Mouse (Mus musculus): ENCODE measurements around the gene Rbm4b.
A peak's percentile ranks its signal among the peaks of the same experiment; 100 is the strongest.

The Rbm4b gene

GRCm38 (mm10) chr19:4756193-4756911 is at the start of gene Rbm4b:
Rbm4b (plus strand) TSS chr19:4756497.
- peak; percentile 97 for DNase-seq

GRCm38 (mm10) chr19:4708765-4709164 is 47.5 kb upstream of the Rbm4b start:
- DNase-seq: no peak

- peak; percentile 69 for DNase-seq
Measured at GRCm38 (mm10) chr19:4711098-4711600, 45.1 kb upstream of the Rbm4b start, which contains the start of gene Sptbn2. Sptbn2 (plus strand) TSS chr19:4711167.

GRCm38 (mm10) chr19:4711601-4712155 is 44.6 kb upstream of the Rbm4b start:
- DNase-seq: peak; percentile 78

DNA sequence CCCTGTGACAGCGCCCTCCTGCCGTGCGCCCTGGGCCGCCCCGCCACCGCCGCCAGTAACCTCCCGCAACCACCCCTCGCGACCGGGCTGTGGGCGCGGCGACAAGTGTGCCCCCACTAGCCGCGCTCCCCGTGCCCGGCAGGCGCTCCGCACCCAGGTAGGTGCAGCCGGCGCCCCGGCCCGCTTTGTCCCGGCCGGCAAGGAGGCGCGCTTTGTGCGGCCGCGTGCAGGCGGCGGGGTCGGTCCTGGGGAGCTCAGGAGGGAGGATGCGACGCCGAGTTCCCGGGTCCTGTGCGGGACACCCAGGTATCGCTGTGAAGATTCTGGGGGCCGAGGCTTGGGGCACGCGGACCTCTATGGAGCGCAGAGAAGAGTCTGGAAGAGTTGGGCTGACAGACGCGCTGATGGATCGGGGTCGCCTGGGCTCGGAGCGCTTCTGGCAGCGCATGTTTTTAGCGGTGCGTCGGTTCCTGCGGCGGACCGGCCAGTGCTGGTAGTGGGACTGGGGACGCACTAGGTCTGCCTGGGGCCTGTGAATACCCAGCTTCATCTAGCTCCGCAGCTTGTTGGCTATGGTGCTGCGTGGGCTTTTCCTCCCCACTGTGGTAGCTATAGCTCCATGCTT is 44.0 kb upstream of the Rbm4b start:
- DNase-seq: no peak

- no peak for DNase-seq
Measured at GRCm38 (mm10) chr19:4712781-4713526, 43.3 kb upstream of the Rbm4b start.

GRCm38 (mm10) chr19:4713886-4714285 is 42.4 kb upstream of the Rbm4b start:
- DNase-seq: no peak

DNA sequence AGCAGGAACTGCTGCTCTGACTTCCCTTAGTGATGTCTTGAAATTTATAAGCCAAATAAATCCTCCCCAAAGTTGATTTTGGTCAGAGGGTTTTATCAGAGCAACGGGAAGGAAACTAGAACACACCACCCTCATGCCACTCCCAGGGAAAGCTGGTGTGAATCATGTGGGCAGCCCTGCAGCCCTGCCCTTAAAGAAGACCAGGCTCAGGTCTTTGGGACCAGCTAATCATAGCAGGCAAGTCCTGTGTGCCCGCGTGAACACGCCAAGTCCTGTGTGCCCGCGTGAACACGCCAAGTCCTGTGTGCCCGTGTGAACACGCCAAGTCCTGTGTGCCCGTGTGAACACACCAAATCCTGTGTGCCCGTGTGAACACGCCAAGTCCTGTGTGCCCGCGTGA is 39.5 kb upstream of the Rbm4b start:
- DNase-seq: no peak

DNA sequence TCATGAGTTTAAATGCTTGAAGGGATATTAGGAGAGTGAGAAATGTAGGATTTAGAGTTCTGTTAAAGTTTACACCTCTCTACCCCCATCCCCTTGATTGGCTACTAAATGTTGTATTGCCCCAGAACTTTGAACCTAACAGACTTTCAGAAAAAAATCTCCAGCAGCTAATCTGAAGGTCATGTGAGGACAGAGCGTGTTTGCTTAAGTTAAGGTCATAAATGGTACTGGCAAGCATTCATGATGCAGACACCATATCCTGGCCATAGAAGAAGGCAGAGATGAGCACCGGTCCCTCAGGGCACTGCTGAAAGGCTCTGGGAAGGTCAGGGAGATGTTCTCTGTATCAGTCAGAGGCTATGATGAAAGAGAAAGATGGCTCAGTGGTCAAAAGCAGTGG is 39.0 kb upstream of the Rbm4b start:
- DNase-seq: no peak

DNA sequence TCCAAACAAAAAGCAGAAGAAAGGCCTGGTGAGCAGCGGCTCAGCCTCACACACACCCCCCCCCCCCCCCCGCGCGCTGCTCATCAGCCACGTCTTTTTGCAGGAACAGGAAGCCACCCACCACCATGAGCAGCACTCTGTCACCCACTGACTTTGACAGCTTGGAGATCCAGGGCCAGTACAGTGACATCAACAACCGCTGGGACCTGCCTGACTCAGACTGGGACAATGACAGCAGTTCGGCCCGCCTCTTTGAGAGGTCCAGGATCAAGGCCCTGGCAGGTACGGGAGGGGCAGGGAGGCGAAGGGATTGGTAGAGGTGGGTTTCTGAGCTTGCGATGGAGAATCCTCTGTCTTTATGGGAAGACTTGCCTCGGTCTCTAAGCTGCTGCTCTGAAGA is 37.6 kb upstream of the Rbm4b start:
- no peak for DNase-seq

DNA sequence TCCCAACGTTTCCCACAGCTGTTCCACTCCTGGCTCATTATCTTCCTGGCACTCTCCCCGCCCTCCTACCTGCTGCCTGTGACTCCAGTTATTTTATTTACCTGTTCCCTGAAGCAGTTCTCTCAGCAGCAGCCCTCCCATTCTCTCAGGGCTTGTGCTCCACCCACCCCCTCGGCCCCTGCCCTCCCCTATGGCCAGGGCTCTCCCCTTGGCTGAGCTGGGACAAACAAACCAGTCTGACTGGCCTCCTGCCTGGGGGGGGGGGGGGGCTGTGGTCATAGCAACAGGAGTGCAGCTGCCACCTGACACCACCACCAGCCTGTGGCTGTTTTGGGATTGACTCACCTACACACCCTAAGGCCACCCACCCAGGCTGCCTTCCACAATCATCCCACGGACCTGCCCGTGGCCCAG is 36.9 kb upstream of the Rbm4b start:
- DNase-seq: no peak

GRCm38 (mm10) chr19:4720112-4720511 is 36.2 kb upstream of the Rbm4b start:
- no peak for DNase-seq

GRCm38 (mm10) chr19:4720671-4721244 is 35.5 kb upstream of the Rbm4b start:
- no peak for DNase-seq

GRCm38 (mm10) chr19:4729186-4729585 is 27.1 kb upstream of the Rbm4b start:
- DNase-seq: no peak

DNA sequence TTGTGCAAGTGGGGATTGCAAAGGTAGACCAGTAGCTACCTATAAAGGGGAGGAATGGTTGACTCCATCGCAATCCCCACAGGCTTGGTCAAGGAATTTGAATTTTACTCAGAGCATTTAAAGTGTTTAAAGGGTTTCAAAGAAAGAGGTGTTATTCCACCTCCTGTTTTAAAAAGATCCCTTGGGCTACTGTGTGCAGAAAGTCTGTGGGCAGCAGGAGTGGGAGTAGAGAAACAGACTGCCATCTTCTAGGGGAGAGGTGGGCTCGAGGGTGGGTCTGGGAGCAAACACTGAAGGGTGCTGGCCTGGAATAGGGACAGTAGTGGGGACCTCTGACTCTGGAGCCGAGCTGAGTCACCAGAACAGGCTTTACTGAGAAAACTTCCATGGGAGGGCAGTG is 23.2 kb upstream of the Rbm4b start:
- no peak for DNase-seq

DNA sequence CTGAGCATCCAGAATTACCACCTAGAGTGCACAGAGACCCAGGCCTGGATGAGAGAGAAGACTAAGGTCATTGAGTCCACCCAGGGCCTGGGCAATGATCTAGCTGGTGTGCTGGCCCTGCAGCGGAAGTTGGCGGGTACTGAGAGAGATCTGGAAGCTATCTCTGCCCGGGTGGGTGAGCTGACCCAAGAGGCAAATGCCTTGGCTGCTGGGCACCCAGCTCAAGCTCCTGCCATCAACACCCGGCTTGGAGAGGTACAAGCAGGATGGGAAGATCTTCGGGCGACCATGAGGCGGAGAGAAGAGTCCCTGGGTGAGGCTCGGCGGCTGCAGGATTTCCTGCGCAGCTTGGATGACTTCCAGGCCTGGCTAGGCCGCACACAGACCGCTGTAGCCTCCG is 18.4 kb upstream of the Rbm4b start:
- DNase-seq: no peak

DNA sequence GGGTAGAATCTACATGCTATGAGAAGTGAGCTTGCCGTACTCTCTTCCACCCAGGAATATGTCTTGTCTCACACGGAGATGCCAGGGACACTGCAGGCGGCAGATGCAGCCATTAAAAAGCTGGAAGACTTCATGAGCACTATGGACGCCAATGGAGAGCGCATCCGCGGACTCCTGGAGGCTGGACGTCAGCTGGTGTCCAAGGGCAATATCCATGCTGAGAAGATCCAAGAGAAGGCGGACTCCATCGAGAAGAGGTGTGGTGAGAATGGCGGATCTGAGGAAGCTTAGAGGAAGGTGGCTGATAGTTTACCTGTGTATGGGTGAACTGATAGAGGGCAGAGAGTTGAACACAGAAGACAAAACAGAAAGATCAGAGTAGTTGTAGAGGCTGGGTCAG is 17.2 kb upstream of the Rbm4b start:
- DNase-seq: no peak

- DNase-seq: no peak
Measured at GRCm38 (mm10) chr19:4739762-4740161, 16.5 kb upstream of the Rbm4b start.

GRCm38 (mm10) chr19:4741482-4741881 is 14.8 kb upstream of the Rbm4b start:
- no peak for DNase-seq

- peak; percentile 17 for DNase-seq
Measured at GRCm38 (mm10) chr19:4742229-4742628, 14.1 kb upstream of the Rbm4b start.

- DNase-seq: no peak
Measured at GRCm38 (mm10) chr19:4743524-4743923, 12.8 kb upstream of the Rbm4b start.

GRCm38 (mm10) chr19:4744026-4744425 is 12.3 kb upstream of the Rbm4b start:
- no peak for DNase-seq

DNA sequence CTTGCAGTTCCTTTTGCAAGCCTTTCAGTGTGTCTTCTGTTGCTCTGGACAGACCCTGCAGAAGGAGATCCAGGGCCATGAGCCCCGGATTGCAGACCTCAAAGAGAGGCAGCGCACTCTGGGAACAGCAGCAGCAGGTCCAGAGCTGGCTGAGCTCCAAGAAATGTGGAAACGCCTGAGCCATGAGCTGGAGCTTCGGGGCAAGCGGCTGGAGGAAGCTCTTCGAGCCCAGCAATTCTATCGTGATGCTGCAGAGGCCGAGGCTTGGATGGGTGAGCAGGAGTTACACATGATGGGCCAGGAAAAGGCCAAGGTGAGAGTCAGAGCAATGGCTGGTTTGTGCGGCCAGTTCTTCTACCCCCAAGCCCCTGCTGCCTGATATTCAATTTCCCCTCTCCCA is 11.2 kb upstream of the Rbm4b start:
- no peak for DNase-seq
